Mouse (Mus musculus): ENCODE results near the gene Cd33. TPM values are rescaled to one million over a fixed set of nuclear protein-coding genes. Genes with fewer than 3 reads are reported as not detected.

Cd33 gene
- polyA plus RNA-seq, 1 experiment from 2014 or later, result 4.6 TPM

DNA sequence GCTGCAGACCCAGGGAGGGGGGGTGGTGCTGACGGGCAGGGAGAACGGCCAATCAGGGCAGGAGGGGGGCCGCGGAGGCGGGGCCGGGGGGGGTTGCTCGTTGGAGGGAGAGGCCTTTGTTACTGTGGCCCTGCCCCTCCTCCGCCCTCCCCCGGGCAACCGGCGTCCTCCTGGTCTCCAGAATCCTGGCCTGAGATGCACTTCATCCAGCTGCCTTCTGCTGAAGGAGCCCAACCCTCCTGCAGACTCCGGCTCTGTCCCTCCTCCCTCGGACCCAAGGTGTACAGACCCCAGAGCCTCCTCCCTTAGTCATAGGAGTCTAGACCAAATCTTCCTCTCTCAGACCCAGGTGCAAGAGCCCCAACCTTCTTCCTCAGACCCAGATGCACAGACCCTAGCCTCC, 54.0 kb downstream of the Cd33 start:
- H3K36me3 ChIP-seq (ENCODE audit: control insufficient read depth, insufficient read depth), result no peaks in the 10 kb centered on the region
- no peak overlapping the region for H3K4me3 ChIP-seq (ENCODE audit: low read depth, low read length)
- 3% methylated on average over 7 of the region's 13 CpGs for WGBS (ENCODE audit: insufficient replicate concordance)
- H3K27me3 ChIP-seq (ENCODE audit: control insufficient read depth, insufficient read depth, low read depth, low read length), result peaks cover 27% of the 10 kb centered on the region
- H3K9ac ChIP-seq (ENCODE audit: low read depth, low read length), result no peak overlapping the region
- no peak for ATAC-seq (ENCODE audit: low read depth)
- H3K27ac ChIP-seq (ENCODE audit: low read length), result no peak overlapping the region
- no peak overlapping the region for H3K4me2 ChIP-seq (ENCODE audit: low read depth, low read length)
- no peaks in the 10 kb centered on the region for H3K9me3 ChIP-seq (replicated peaks; ENCODE audit: control insufficient read depth, low read length)
- no peaks in the 10 kb centered on the region for H3K4me1 ChIP-seq (ENCODE audit: control insufficient read depth, low read depth, low read length)

DNA sequence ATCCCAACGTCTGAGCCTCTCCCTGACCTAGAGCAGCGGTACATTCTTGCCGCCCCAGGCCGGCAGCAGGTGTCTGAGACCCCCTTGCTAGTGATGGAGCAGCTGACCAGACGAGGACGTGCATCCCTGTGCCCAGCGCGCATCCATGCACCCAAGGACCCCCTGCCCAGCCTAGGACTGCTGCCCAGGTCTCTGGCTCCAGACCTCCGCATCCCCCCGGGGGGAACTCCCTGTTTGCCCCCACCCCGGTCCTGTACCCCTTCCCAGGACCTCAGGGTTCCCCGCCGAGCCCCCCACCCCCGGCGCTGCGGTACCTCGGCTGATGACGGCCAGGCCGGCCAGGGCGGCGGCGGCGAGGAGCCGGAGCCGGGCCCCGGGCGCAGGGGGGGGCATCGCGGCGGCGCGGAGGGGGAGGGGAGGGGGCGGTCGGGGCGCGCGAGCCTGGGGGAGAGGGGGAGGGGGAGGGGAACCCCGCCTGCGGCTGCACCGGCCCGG, 54.5 kb downstream of the Cd33 start, which contains the start of gene Iglon5:
TSS of gene Iglon5 (minus strand) at position 445 of the 495 bp plus-strand sequence.
- no peaks in the 10 kb centered on the region for H3K36me3 ChIP-seq (ENCODE audit: control insufficient read depth, insufficient read depth)
- H3K4me3 ChIP-seq (ENCODE audit: low read depth, low read length), result no peak within 1 kb of the TSS
- 2% methylated on average over 19 of the region's 41 CpGs for WGBS (ENCODE audit: insufficient replicate concordance)
- H3K9ac ChIP-seq (ENCODE audit: low read depth, low read length), result no peak within 1 kb of the TSS
- H3K27me3 ChIP-seq (ENCODE audit: control insufficient read depth, insufficient read depth, low read depth, low read length), result peaks cover 27% of the 10 kb centered on the region
- H3K9me3 ChIP-seq (replicated peaks; ENCODE audit: control insufficient read depth, low read length), result no peaks in the 10 kb centered on the region
- no peak for ATAC-seq (ENCODE audit: low read depth)
- no peak within 1 kb of the TSS for H3K4me2 ChIP-seq (ENCODE audit: low read depth, low read length)
- no peaks in the 10 kb centered on the region for H3K4me1 ChIP-seq (ENCODE audit: control insufficient read depth, low read depth, low read length)
- no peak within 1 kb of the TSS for H3K27ac ChIP-seq (ENCODE audit: low read length)

DNA sequence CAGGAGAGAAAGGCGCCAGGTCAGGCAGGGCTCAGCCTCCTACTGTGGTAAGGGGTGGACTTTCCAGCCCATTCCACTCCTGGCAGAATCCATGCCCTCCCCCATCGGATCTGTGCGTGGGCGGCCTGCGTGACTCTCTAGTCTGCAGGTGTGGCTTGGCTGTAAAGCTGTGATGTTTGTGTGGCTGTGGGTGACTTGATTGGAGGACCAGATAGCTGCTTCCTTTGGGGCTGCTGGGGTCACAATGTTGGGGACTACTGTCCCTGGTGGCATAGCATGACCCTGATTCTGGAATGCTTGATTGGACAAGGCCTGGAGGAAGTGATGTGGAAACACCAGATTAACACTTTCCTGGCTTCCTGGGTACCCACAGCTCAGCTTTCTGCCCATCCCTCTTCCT, 55.6 kb downstream of the Cd33 start:
- no peak for ATAC-seq (ENCODE audit: low read depth)
- WGBS (ENCODE audit: insufficient replicate concordance), result 26% methylated on average over 5 of the region's 5 CpGs

DNA sequence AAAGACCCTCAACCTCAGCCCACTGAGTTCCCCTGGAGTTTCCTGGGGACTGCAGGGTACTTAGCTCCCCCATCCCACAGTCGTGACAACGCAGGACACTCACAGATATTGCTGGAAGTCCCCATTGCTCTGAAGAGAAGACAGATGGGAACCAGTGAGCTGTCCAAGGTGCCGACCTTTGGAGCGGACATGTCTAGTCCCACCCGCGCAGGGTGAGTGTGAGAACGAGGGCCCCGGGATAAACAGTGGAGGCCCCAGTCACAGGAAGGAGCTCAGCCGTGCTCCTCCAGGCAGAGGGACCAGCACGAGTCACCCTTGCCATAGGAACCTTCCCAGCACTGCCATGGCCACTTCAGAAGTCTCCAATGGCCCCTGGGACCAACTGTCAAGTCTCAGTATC, 61.0 kb downstream of the Cd33 start:
- H3K9me3 ChIP-seq (replicated peaks; ENCODE audit: control insufficient read depth, low read length), result no peaks in the 10 kb centered on the region
- no peak overlapping the region for H3K9ac ChIP-seq (ENCODE audit: low read depth, low read length)
- H3K4me2 ChIP-seq (ENCODE audit: low read depth, low read length), result no peak overlapping the region
- H3K36me3 ChIP-seq (ENCODE audit: control insufficient read depth, insufficient read depth), result no peaks in the 10 kb centered on the region
- no peaks in the 10 kb centered on the region for H3K4me1 ChIP-seq (ENCODE audit: control insufficient read depth, low read depth, low read length)
- no peak overlapping the region for H3K27ac ChIP-seq (ENCODE audit: low read length)
- H3K27me3 ChIP-seq (ENCODE audit: control insufficient read depth, insufficient read depth, low read depth, low read length), result 0 out of 2 replicates have a peak, but pooled peaks cover under 1% of the 10 kb centered on the region
- H3K4me3 ChIP-seq (ENCODE audit: low read depth, low read length), result no peak overlapping the region
- WGBS (ENCODE audit: insufficient replicate concordance), result 7% methylated on average over 10 of the region's 10 CpGs
- no peak for ATAC-seq (ENCODE audit: low read depth)

More for the DNA sequence above, 55.6 kb downstream of the Cd33 start:
- H3K9ac ChIP-seq (ENCODE audit: low read depth, low read length), result no peak overlapping the region
- no peak overlapping the region for H3K27ac ChIP-seq (ENCODE audit: low read length)
- no peaks in the 10 kb centered on the region for H3K36me3 ChIP-seq (ENCODE audit: control insufficient read depth, insufficient read depth)
- H3K4me2 ChIP-seq (ENCODE audit: low read depth, low read length), result no peak overlapping the region
- H3K9me3 ChIP-seq (replicated peaks; ENCODE audit: control insufficient read depth, low read length), result no peaks in the 10 kb centered on the region
- peaks cover 27% of the 10 kb centered on the region for H3K27me3 ChIP-seq (ENCODE audit: control insufficient read depth, insufficient read depth, low read depth, low read length)
- no peaks in the 10 kb centered on the region for H3K4me1 ChIP-seq (ENCODE audit: control insufficient read depth, low read depth, low read length)
- H3K4me3 ChIP-seq (ENCODE audit: low read depth, low read length), result no peak overlapping the region

DNA sequence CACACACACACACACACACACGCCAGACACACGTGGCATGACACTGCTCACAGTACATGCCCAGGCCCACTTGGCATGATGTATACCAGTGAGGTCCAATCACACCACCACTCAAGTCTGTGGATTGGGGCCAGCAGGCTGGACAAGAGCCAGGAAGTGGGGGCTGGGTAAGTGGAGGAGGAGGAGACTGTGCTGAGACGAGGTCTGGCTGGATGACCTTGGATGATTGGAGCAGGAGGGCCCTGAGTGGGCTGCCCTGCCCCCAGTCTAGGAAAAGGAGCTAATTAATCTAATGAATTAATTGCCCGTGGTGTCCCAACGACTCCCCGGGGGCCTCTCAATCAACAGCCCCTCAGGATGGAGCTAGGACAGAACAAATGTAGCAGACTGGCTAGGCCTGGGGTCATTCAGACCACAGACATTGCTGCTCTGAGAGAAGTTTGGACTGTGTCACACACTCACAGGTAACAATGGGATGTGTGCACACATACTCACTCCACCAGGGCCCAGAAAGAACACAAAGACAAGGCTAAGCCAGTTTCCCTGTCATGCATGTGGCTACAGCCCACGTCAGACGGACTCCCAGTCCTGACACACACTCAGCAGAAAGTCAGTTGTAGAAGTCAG, 62.0 kb downstream of the Cd33 start:
- ATAC-seq (ENCODE audit: low read depth), result no peak

DNA sequence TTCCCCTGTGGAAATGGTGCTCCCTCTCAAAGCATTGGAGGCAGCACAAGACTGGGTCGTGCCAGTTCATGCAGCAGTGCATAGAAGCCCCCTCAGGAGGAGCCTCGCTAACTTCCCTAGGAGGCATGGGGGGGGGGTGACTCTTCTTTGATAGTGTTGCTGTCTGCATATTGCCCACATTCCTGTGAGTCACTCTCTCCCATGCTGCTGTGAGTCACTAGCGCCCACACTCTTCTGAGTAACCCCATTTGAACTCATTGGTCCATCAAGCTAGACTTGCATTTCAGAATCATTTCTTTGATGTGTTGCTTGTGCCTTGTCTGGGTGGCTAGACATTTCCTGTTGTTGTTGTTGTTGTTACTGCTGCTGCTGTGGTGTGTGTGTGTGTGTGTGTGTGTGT, 63.0 kb downstream of the Cd33 start:
- no peaks in the 10 kb centered on the region for H3K36me3 ChIP-seq (ENCODE audit: control insufficient read depth, insufficient read depth)
- no peaks in the 10 kb centered on the region for H3K9me3 ChIP-seq (replicated peaks; ENCODE audit: control insufficient read depth, low read length)
- H3K4me1 ChIP-seq (ENCODE audit: control insufficient read depth, low read depth, low read length), result no peaks in the 10 kb centered on the region
- H3K4me3 ChIP-seq (ENCODE audit: low read depth, low read length), result no peak overlapping the region
- peaks cover 19% of the 10 kb centered on the region for H3K27me3 ChIP-seq (ENCODE audit: control insufficient read depth, insufficient read depth, low read depth, low read length)
- 37% methylated on average over 3 of the region's 3 CpGs for WGBS (ENCODE audit: insufficient replicate concordance)
- no peak for ATAC-seq (ENCODE audit: low read depth)
- H3K9ac ChIP-seq (ENCODE audit: low read depth, low read length), result no peak overlapping the region
- H3K27ac ChIP-seq (ENCODE audit: low read length), result no peak overlapping the region
- H3K4me2 ChIP-seq (ENCODE audit: low read depth, low read length), result no peak overlapping the region

More for the DNA sequence above, 62.0 kb downstream of the Cd33 start:
- Histone ChIP-seq H3K4me3 (ENCODE audit: low read depth, low read length) (no peak overlapping the region), H3K27ac (ENCODE audit: low read length) (no peak overlapping the region), H3K4me2 (ENCODE audit: low read depth, low read length) (no peak overlapping the region), H3K4me1 (ENCODE audit: control insufficient read depth, low read depth, low read length) (no peaks in the 10 kb centered on the region), H3K9me3 (replicated peaks; ENCODE audit: control insufficient read depth, low read length) (no peaks in the 10 kb centered on the region), H3K27me3 (ENCODE audit: control insufficient read depth, insufficient read depth, low read depth, low read length) (peaks cover 8% of the 10 kb centered on the region), H3K36me3 (ENCODE audit: control insufficient read depth, insufficient read depth) (no peaks in the 10 kb centered on the region), H3K9ac (ENCODE audit: low read depth, low read length) (no peak overlapping the region)
- 51% methylated on average over 8 of the region's 8 CpGs for whole genome bisulfite sequencing (ENCODE audit: insufficient replicate concordance)

DNA sequence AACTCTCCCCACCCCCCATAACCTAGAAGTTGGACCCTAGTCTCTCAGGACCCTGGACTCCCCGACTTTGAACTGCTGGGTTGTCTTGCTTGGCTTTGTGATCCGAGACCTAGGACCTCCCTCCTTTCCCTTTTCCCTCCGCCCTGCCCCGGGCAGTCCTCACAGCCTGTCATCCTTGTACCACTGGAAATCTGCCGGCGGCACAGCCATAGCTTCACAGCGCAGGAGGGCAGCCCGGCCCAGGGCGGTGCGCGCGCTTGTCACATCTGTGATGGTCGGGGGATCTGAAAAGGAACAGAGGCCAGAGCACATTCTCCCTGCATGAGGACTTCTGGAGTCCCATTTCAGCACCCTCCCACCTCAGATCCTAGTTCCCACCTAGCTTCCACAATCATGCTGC, 67.9 kb downstream of the Cd33 start:
- H3K9ac ChIP-seq (ENCODE audit: low read depth, low read length), result no peak overlapping the region
- H3K4me2 ChIP-seq (ENCODE audit: low read depth, low read length), result no peak overlapping the region
- no peaks in the 10 kb centered on the region for H3K9me3 ChIP-seq (replicated peaks; ENCODE audit: control insufficient read depth, low read length)
- ATAC-seq (ENCODE audit: low read depth), result no peak
- H3K27me3 ChIP-seq (ENCODE audit: control insufficient read depth, insufficient read depth, low read depth, low read length), result peaks cover 27% of the 10 kb centered on the region
- 8% methylated on average over 13 of the region's 13 CpGs for WGBS (ENCODE audit: insufficient replicate concordance)
- H3K27ac ChIP-seq (ENCODE audit: low read length), result no peak overlapping the region
- H3K4me1 ChIP-seq (ENCODE audit: control insufficient read depth, low read depth, low read length), result no peaks in the 10 kb centered on the region
- no peak overlapping the region for H3K4me3 ChIP-seq (ENCODE audit: low read depth, low read length)
- H3K36me3 ChIP-seq (ENCODE audit: control insufficient read depth, insufficient read depth), result no peaks in the 10 kb centered on the region

DNA sequence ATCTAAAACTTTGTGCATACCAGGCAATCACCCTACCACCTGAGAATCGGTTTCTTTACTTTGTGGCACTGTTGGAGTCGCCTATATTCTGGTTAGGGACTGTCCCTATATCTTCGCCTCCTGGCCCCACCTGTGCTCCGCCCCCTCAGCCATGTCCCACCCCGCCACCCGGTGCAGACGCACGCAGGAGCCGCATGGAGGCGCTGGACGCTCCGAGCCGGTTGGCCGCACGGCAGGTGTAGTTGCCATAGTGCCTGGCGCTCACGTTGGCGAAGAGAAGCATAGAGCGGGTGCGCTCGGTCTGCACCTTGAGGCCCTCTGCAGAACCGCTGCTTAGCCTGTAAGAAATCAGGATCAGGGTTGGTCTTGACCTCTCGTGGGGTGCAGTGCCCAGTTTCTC, 68.5 kb downstream of the Cd33 start:
- Histone ChIP-seq H3K9ac (ENCODE audit: low read depth, low read length) (no peak overlapping the region), H3K4me3 (ENCODE audit: low read depth, low read length) (no peak overlapping the region), H3K4me1 (ENCODE audit: control insufficient read depth, low read depth, low read length) (no peaks in the 10 kb centered on the region), H3K27me3 (ENCODE audit: control insufficient read depth, insufficient read depth, low read depth, low read length) (peaks cover 27% of the 10 kb centered on the region), H3K36me3 (ENCODE audit: control insufficient read depth, insufficient read depth) (no peaks in the 10 kb centered on the region), H3K9me3 (replicated peaks; ENCODE audit: control insufficient read depth, low read length) (no peaks in the 10 kb centered on the region), H3K4me2 (ENCODE audit: low read depth, low read length) (no peak overlapping the region), H3K27ac (ENCODE audit: low read length) (no peak overlapping the region)
- 7% methylated on average over 23 of the region's 23 CpGs for WGBS (ENCODE audit: insufficient replicate concordance)
- ATAC-seq (ENCODE audit: low read depth), result no peak

Measured in liver, embryonic 16.5 days (tissue).